Mouse (Mus musculus) lung, embryonic 16.5 days (tissue): ENCODE measurements around the gene Uts2b. TPM values are rescaled to one million over a fixed set of nuclear protein-coding genes. Genes with fewer than 3 reads are reported as not detected.

Source experiments
- ATAC-seq: fragments of 200-750 bp; cut with Nextera tagmentation; 2 replicates; pipeline ENCODE4 v1.8.0; 2017; ENCODE audit warnings: low read depth, mild to moderate bottlenecking, moderate library complexity
- H3K27ac ChIP-seq: fragments of 300-500 bp; sonication (generic); 2 replicates; pipeline ENCODE4 v1.5.1; 2014; ENCODE audit warnings: mild to moderate bottlenecking, control low read depth, low read length
- H3K27me3 ChIP-seq: fragments of 300-500 bp; sonication (generic); 2 replicates; pipeline ENCODE4 v1.6.1; 2014; ENCODE audit warnings: low read depth, low read length, mixed read lengths; ENCODE audit not compliant: control insufficient read depth, insufficient read depth
- H3K36me3 ChIP-seq: fragments of 300-500 bp; sonication (generic); 2 replicates; pipeline ENCODE4 v1.6.1; 2014; ENCODE audit warnings: low read length; ENCODE audit not compliant: control insufficient read depth, insufficient read depth
- H3K4me1 ChIP-seq: fragments of 300-500 bp; sonication (generic); replicated peaks from 2 replicates; pipeline ENCODE4 v1.6.1; 2014; ENCODE audit warnings: low read length, mixed read lengths; ENCODE audit not compliant: control insufficient read depth, insufficient read depth
- H3K4me2 ChIP-seq: fragments of 300-500 bp; sonication (generic); 2 replicates; pipeline ENCODE4 v1.6.1; 2014; ENCODE audit warnings: low read depth, low read length, control low read depth
- H3K4me3 ChIP-seq: fragments of 300-500 bp; sonication (generic); 2 replicates; pipeline ENCODE4 v1.5.1; 2014; ENCODE audit warnings: mild to moderate bottlenecking, low read length, control low read depth
- H3K9ac ChIP-seq: fragments of 300-500 bp; sonication (generic); 2 replicates; pipeline ENCODE4 v1.6.1; 2014; ENCODE audit warnings: low read length, control low read depth
- H3K9me3 ChIP-seq: fragments of 300-500 bp; sonication (generic); 2 replicates; pipeline ENCODE4 v1.6.1; 2016; ENCODE audit warnings: low read length; ENCODE audit not compliant: control insufficient read depth
- WGBS: fragments of 180-500 bp; shearing (Covaris S2); extraction: QIAGEN DNeasy Blood & Tissue Kit; methylation state at CpG from one replicate; pipeline ENCODE4 v1.1.7; 2014; 5-methylcytosine and 5-hydroxymethylcytosine counted together
- polyA plus RNA-seq: library from polyadenylated mRNA; unstranded; fragments of >200 nt; fragmentation: Nextera tagmentation; extraction: Ambion mirVana; gene quantifications from 2 replicates; pipeline ENCODE4 v1.2.1, GENCODE M21; 2015

The Uts2b gene
- polyA plus RNA-seq, 1 experiment from 2014 or later, result 0.25 TPM

DNA sequence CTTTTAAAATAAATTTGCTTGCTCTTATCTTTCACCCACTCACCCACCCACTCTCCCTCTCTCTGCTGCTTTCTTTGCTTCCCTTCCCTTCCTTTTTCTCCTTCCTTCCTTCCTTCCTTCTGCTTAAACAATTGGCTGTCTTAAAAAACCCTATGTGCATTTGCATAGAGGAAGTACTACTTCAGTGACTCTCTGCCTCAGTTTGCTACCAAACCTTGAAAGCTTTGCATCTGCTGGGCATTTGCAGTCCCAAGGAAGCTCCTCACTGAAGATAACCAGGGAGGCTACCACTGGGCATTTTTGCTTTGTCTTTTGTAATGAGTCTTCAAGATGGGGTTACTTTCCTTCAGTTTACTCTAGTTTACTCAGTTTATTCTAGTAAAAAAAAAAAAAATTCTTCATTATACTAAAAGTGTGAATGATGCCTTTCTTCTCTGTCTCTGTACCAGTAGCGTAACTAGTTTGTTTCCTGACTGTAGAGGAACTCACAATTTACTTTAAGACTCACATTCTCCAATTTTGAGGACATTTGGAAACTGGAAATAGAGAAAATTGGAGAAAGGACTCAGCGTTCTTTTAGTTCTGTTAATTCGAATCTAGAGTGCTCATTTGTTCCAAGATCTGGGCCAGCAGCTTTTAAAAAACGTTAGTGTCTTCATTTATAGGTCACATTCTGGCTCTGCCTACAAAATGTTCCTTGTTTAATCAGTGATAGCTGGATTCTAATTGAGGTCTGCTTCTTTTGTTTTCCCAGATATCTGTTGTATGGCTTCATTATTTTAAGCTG, 25.4 kb upstream of the Uts2b start:
- Histone ChIP-seq H3K9me3 (0 out of 2 replicates have a peak, but pooled peaks cover 3% of the 10 kb centered on the region), H3K4me2 (no peak overlapping the region), H3K27me3 (no peaks in the 10 kb centered on the region), H3K27ac (no peak overlapping the region), H3K4me1 (peaks cover 7% of the 10 kb centered on the region), H3K36me3 (no peaks in the 10 kb centered on the region; the same call in 1 of the 2 replicates), H3K9ac (no peak overlapping the region), H3K4me3 (no peak overlapping the region)
- 86% methylated on average over 4 of the region's 4 CpGs for WGBS
- no peak for ATAC-seq

DNA sequence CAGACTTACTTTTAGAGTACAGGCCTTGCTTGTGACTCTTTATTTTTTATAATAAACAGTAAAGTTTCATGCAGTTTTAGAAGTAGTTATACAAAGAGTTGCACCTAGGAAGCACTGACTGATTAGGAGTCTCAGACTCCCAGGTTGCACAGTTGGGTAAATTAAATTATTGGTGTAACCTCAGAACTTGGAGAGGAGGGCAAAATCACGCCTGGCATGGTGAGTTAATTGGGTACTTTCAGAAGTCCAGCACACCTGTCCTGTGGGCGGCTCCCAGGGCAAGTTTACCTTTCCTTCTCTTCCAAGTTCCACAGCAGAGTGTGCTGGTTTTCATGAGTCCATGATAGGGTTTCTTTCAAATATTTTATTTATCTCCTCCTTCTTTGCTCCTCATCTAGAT, 21.8 kb upstream of the Uts2b start:
- H3K9me3 ChIP-seq, result 0 out of 2 replicates have a peak, but pooled peaks cover 3% of the 10 kb centered on the region
- H3K27me3 ChIP-seq, result no peaks in the 10 kb centered on the region
- 71% methylated on average over 2 of the region's 2 CpGs for WGBS
- no peak overlapping the region for H3K4me3 ChIP-seq
- no peak overlapping the region for H3K27ac ChIP-seq
- H3K36me3 ChIP-seq, result no peaks in the 10 kb centered on the region; the same call in 1 of the 2 replicates
- peaks cover 18% of the 10 kb centered on the region for H3K4me1 ChIP-seq
- no peak overlapping the region for H3K4me2 ChIP-seq
- ATAC-seq, result no peak
- no peak overlapping the region for H3K9ac ChIP-seq

DNA sequence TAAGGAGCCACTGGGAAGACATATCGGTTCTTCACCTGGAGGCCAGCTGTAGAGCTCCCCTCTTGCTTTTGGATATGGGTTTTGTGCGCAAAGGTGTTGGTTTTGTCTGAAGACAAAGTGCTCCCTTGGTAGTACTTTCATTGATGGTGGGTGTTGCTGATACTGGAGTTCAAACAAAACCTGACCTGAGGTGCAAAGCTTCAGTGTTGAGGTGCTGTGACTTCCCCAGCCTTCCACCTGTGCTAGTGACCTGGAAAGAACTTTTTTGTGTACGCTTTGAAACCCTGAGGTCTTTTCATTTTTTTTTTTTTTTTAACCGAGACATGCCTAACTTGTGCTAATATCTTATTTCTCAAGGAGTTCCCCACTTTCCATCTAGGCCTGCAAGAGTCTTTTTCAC, 20.3 kb upstream of the Uts2b start:
- H3K27ac ChIP-seq, result no peak overlapping the region
- ATAC-seq, result no peak

DNA sequence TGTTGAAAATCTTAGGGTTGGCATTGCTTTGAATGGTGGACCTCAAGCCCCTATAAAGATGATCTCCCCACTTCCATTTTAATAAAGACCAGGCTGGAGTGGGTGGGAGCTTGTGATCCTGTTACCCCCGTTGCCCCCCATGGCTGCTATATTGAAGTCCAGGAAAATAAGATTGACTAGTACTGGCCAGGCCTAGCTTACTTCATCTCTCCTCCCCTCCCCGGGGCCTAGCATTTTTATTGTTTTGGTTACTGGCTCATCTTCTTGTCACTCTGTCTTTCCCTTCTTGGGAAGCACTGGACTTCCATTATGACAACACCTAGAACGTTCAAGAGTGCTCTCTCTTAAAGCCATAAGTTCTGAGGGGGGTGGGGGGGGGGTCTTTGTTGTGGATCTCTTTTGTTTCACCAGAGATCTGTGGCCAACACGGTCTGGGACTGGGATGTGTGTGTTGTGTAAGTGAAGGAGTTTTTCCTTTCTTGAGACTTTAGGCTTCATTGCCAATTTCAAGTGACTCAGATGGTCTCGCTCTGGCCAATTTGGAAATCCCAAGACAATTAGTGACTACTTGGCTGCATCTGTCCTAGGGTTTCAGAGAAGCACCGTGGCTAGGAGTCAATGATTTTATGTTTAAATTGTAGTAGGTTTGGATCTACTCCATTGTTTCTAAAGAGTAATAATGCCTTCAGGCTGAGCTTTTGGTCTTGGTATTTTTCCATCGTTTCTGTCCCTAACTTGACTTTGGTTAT, 19.7 kb upstream of the Uts2b start:
- Histone ChIP-seq H3K36me3 (no peaks in the 10 kb centered on the region), H3K4me1 (peaks cover 18% of the 10 kb centered on the region), H3K4me2 (peak overlapping the region; percentile 75), H3K27me3 (no peaks in the 10 kb centered on the region), H3K27ac (peak overlapping the region; percentile 94), H3K4me3 (peak overlapping the region; percentile 90), H3K9ac (peak overlapping the region; percentile 92), H3K9me3 (no peaks in the 10 kb centered on the region)
- WGBS, result 27% methylated on average over 7 of the region's 7 CpGs
- peak; percentile 30; the same call in 1 of the 2 replicates for ATAC-seq

More for the DNA sequence above, 20.3 kb upstream of the Uts2b start:
- H3K4me2 ChIP-seq, result peak overlapping the region; percentile 75
- no peaks in the 10 kb centered on the region for H3K27me3 ChIP-seq
- H3K9me3 ChIP-seq, result no peaks in the 10 kb centered on the region
- WGBS, result 77% methylated on average over 4 of the region's 4 CpGs
- H3K36me3 ChIP-seq, result no peaks in the 10 kb centered on the region
- H3K4me1 ChIP-seq, result peaks cover 18% of the 10 kb centered on the region
- no peak overlapping the region for H3K9ac ChIP-seq
- peak overlapping the region; percentile 90 for H3K4me3 ChIP-seq

DNA sequence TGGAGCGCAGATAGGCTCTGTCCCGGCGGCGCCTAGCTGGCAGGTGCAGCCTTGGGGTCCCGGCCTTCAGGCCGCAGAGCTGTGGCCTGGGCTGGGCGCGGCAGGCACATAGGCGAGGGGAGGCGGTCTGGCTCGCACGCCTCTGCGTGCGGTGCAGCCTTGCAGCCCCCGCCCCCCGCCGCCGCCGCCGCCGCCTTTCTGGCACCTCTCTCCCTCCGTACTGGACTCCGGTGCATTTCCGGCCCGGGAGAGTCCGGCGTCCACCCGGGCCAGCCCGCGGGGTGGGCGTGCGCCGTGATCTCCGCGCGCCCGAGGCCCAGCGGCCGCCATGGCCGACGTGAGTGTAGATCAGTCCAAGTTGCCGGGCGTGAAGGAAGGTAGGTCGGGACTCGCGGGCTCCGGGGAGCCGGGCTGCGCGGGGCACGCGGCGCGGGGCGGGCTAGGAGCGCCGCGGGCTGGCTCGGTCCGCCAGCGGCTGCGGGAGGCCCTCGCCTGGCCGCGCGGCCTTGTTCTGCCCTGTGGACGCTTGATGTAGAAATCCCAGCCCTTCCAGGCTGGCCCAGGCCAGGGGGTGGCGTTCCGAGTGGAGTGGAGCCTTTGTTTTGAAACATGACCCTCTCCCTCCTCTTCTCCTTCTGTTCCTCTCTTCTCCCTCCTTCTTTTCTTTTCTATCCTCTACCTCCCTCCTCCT, 18.9 kb upstream of the Uts2b start, which contains the start of gene Ccdc50:
Ccdc50 (plus strand) TSS at position 109 of the 691 bp plus-strand sequence.
- no peaks in the 10 kb centered on the region for H3K36me3 ChIP-seq
- H3K27me3 ChIP-seq, result no peaks in the 10 kb centered on the region
- peak within 1 kb of the TSS; percentile 75 for H3K4me2 ChIP-seq
- H3K9me3 ChIP-seq, result no peaks in the 10 kb centered on the region
- peak within 1 kb of the TSS; percentile 94 for H3K27ac ChIP-seq
- H3K9ac ChIP-seq, result peak within 1 kb of the TSS; percentile 92
- WGBS, result under 1% methylated on average over 67 of the region's 69 CpGs
- H3K4me3 ChIP-seq, result peak within 1 kb of the TSS; percentile 90
- peaks cover 18% of the 10 kb centered on the region for H3K4me1 ChIP-seq
- ATAC-seq, result peak; percentile 97

DNA sequence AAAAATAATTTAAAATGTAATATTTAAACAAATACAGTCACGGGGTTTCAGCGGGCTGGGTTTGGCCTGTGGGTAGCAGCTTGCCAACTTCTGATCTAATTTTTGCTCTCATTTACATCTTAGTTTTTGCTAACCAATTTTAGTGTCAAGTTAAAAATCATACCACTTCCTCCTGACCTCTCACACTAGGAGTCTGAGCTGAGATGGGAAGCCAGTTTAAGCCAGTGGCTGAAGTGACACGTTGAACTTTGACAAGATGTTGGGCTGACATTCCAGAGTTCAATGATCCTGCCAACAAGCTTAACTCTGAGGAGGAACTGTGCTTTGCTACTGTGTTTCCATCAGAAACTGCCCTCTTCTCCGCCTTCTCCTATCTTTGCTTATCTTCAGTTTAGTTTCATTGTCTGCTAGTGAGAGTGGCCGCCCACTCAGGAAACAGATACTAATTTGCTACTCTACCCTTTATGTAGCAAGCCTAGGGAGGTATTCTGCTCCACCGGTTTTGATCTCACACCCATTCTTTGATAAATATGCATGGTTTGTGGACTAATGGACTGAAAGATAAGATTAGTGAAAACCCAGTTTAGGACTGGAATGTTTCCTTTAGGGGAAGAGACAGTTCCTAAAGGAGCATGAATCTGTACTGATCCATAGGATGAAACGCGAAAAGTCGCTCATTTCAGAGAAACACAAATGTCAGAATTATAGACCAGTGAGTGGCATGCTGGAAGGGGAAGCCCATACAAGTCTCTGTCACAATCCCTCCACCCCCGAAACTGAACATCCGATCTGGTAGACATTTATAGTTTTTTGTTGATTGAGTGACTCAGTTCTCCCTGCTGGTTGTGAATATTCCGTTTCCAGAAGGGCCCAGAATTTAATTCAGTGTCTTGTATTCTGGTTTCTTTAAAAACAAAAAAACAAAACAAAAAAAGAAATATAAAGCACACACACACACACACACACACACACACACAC, 17.9 kb upstream of the Uts2b start:
- ATAC-seq, result no peak
- WGBS, result 31% methylated on average over 12 of the region's 12 CpGs
- H3K27ac ChIP-seq, result peak overlapping the region; percentile 39
- peak overlapping the region; percentile 92 for H3K9ac ChIP-seq
- peak overlapping the region; percentile 75 for H3K4me2 ChIP-seq
- no peaks in the 10 kb centered on the region for H3K9me3 ChIP-seq
- H3K4me1 ChIP-seq, result peaks cover 18% of the 10 kb centered on the region
- no peaks in the 10 kb centered on the region for H3K36me3 ChIP-seq
- H3K4me3 ChIP-seq, result peak overlapping the region; percentile 90
- no peaks in the 10 kb centered on the region for H3K27me3 ChIP-seq

DNA sequence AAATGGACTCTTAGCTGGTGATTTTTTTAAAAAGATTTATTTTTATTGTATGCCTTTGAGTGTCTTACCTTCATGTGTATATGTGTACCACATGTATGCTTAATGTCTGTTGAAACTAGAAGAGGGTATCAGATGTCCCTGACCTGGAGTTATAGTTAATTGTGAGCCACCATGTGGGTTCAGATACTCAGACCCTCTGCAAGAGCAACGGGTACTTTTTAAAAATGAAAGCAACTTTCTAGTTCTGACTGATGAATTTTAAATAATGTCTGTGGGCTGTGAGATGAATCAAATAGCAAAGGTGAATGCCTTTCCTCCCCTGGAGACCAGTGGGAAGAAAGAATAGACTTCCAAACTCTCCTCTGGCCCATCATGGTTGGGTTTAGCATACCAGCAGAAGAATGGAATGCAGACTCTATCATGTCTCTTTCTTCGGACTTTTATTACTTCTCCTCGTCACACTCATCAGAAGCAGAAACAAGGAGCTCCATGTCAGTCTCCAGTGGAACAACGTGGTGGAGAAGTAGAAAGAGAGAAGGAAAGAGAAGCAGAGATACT, 16.9 kb upstream of the Uts2b start:
- Histone ChIP-seq H3K4me1 (peaks cover 18% of the 10 kb centered on the region), H3K4me2 (no peak overlapping the region)
- WGBS, result 69% methylated on average over 4 of the region's 4 CpGs

DNA sequence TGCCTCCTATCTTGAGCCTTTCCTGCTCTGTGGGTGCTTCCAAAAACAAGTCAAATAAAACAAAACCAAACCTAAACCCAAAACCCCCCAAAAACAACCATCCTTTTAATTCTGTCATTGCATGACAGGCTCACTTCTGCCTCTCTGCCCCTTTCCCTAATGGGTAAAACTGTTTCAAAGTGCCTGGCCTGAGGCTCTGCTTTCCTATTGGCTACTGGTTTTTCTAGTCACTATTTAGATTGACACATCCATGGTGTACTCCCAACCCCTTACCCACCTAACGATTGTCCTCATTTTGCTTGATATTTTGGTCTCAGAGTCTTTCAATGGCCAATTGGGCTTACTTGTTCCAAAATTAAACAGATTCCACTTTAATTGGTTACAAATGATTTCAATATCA, 15.6 kb upstream of the Uts2b start:
- no peak overlapping the region for H3K4me3 ChIP-seq
- no peaks in the 10 kb centered on the region for H3K27me3 ChIP-seq
- no peak overlapping the region for H3K9ac ChIP-seq
- H3K9me3 ChIP-seq, result no peaks in the 10 kb centered on the region
- H3K4me2 ChIP-seq, result no peak overlapping the region
- H3K27ac ChIP-seq, result no peak overlapping the region
- H3K4me1 ChIP-seq, result peaks cover 13% of the 10 kb centered on the region
- no peaks in the 10 kb centered on the region for H3K36me3 ChIP-seq
- no peak for ATAC-seq
- 82% methylated on average over 1 of the region's 1 CpGs for WGBS

More for the DNA sequence above, 16.9 kb upstream of the Uts2b start:
- ATAC-seq, result no peak
- Histone ChIP-seq H3K36me3 (no peaks in the 10 kb centered on the region), H3K4me3 (no peak overlapping the region), H3K27me3 (no peaks in the 10 kb centered on the region), H3K9me3 (no peaks in the 10 kb centered on the region), H3K27ac (no peak overlapping the region), H3K9ac (no peak overlapping the region)
